Mouse (Mus musculus): ENCODE data around the gene Tnks2.

DNA sequence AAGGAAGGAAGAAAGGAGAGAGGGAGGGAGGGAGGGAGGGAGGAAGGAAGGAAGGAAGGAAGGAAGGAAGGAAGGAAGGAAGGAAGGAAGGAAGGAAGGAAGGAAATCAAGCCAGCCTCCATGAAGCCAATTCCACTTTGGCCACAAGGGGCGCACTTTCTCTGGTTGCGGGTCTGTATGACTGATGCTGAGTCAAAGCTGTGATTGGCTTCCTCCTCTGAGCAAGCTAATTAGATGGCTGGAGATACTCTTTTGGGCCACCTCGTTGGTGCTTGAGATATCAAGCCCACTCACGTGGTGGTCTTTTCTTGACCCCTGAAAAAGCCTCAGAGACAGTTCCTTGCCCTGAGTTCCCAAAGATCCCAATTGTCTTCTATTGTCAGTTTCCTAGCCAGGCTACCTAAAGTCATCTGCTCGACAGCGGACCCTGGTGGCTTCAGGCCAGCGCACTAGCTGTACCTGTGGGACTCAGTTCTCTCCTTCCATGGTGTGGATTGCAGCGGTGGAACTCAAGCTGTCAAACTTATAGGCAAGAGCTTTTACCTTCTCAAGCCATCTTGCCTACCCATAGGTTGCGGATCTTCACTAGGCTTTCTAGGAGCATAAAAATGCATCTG is 75.8 kb downstream of the Tnks2 start:
- TF ChIP-seq POLR2A (IDR thresholded peaks at IDR 0.05; ENCODE audit: borderline replicate concordance, extremely low read depth, low read depth, low read length) (no peak), CTCF (IDR thresholded peaks at IDR 0.05; ENCODE audit: insufficient read depth, low read length) (peak; percentile 78)

Measured in lung, adult 2 months (tissue).